Mouse (Mus musculus): ENCODE data around the gene Atcay.
"Not testable (repeated sequence)": the region's sequence is repeated elsewhere in the genome, so short reads cannot be mapped to it uniquely, and the experiment has no call there.

Atcay gene

DNA sequence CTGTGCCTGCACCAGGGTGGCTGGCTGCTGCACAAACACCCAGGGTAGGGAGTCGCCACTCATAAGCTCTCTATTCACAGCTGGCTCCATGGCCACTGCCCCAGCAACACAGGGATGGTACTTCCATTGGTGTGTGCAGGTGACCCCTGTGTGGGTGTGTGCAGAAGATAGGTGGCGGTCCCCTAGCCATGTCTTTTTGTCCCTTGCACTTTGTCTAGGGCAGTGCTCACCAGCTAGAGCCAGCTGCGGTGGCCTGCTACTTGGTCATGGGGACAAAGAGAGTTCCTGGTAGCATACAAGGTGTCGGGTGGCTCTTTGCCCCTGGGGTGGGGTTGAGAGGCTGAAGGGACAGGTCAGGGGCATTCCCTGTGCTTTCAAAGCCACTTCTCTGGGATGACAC is 13.5 kb upstream of the Atcay start:
- intact Hi-C loops (cut with DNase I): no loop called here

DNA sequence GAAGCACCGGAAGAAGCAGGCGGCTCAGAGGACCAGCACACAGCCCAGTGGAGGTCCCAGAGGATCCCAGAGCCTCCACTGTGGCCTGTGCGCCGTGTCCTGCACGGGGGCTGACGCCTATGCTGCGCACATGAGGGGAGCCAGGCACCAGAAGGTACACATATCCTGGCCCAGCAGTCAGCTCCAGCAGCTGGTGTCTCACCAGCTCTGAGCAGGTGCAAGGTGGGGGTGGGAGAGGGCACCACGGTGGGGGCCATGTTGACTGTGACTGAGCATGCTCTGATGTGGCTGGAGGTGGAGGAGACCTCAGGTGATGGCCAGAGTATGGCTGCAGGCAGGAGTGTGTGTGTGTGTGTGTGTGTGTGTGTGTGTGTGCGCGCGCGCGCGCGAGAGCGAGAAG is 11.4 kb upstream of the Atcay start:
- intact Hi-C loops (cut with DNase I): no loop called here

DNA sequence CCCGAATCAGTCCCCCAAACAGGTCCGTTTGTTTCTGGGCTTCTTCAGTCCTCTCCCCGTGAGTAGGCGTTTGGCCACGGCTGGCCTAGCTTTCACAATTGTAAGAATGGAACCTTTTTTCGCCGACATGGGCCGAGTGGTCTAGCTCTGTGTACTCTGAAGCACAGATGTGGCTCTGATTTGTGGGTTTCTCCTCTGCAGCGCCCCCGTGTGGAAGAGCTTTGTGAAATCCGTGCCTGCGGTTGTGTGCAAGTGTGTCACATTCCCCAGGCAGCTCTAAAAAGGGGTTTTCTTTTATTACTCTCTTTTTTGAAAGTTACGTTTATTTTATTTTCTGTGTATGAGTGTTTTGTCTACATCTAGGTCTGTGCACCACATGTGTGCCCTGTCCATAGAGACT is 10.2 kb upstream of the Atcay start:
- intact Hi-C loops (cut with DNase I): no loop called here

DNA sequence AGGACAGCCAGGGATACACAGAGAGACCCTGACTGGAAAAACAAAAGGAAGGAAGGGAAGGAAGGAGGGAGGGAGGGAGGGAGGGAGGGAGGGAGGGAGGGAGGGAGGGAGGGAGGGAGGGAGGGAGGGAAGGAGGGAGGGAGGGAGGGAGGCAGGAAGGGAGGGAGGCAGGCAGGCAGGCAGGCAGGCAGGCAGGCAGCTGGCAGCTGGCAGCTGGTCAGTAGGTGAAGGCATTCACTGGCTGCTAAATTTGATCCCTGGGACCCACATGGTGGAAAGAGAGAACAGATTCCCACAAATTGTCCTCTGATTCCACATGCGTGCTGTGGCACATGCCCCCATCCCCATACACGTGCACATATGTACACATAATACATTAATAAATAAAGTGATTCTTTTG is 8.0 kb upstream of the Atcay start:
- intact Hi-C loops (cut with DNase I): no loop called here

DNA sequence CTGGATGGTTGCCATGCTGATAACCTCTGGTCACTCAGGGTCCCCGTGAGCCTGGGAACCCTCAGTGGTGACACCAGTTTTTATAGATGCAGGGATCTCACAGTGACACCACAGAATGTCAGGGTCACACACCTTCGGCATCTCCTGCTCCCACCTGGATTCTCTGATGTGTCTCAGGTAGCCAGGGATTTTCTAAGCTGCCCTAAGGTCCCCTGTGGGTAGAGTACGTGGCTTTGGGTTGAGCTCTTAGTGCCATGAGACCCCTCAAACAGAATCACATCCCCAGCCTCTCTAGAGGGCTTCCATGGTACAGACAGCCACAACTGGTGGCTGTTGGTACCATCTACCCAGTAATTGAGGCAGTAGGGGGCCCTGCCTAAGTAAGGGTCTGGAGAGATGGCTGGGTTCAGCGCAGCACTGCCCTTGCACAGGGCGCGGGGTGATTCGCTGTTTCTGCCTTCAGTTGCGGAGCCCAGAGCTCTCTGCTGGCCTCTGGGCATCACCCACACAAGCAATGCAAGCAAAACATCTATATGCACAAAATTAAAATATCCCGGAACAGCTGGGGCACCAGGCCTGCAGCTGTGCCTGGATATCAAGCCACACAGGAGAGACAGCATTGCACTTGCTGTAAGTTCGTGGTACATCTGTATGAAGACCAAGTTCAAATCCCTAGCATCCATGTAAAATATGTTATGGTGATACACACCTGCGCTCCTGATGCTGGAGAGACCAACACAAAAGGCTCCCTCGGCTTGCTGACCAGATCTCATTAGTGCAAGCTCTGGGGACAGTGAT is 6.0 kb upstream of the Atcay start:
- intact Hi-C loops (cut with DNase I): no loop called here

DNA sequence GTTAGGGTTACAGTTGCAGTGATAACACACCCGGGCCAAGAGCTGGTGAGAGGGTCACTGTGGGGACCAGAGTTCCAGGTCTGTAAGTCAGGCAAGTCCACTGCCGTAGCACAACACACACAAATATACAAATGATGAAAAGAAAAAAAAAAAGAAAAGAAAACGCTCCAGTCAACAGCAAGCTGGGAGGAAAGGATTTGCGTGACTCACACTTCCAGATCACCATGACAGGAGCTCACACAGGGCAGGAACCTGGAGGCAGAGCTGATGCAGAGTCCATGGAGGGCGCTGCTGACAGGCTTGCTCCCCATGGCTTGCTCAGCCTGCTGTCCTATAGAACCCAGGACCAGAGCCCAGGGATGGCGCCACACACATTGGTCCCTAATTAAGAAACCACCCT is 3.6 kb upstream of the Atcay start:
- intact Hi-C loops (cut with DNase I): loop anchor here (5.0 kb wide), 1 partner anchor 37 kb away; no protein-coding TSS in a partner anchor

DNA sequence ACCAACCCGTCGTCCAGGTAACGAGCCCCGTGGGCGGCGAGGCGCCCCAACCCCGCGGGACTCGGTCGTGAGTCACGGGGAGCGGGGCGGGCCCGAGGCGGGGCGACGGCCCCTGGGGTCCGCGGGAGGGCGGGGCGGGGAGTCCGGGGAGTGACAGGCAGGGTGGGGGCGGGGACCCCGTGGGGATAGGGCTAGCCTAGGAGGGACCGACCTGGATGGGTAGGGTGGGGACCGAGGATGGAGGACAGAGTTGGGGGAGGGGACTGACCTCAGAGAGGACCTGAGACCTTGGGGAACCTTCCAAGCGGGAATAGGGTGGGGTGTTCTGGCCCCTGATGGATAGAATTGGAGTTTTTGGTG is 2.6 kb upstream of the Atcay start:
- intact Hi-C loops (cut with DNase I): loop anchor here (5.0 kb wide), 1 partner anchor 36 kb away; no protein-coding TSS in a partner anchor

DNA sequence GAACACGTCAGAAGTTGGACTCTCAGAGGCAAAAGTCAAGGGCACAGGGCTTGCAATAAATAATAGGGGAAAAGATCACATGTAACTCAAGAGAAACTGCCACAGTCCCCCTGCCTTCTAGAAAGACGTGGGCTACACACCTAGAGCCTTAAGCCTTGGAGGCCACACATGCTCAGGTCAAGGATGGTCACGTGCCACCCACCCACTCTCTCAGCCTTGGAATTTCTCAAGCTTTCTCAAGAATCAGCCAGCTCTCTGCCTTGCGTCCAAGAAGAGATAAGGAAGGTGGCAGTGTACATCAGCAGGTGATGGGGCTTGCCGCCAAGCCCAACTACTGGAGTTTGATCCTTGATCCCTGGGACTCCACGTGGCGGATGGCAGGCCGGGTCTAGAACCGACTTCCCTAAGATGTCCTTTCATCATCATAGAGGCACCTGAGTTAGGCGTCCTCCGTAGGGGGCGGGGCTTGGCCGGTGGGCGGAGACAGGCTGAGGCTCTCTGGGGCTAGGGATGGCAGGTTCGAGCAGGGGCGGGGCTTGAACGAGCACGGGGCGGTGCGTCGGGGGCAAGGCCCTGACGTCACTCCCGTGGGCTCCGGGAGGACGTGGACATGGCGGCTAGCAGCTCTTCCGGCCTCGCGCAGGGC is 2.1 kb upstream of the Atcay start, which contains the start of gene Zfr2:
Zfr2 (plus strand) TSS at position 576 of the 646 bp plus-strand sequence.
- intact Hi-C loops (cut with DNase I): loop anchor here (5.0 kb wide), 1 partner anchor 35 kb away; no protein-coding TSS in a partner anchor

DNA sequence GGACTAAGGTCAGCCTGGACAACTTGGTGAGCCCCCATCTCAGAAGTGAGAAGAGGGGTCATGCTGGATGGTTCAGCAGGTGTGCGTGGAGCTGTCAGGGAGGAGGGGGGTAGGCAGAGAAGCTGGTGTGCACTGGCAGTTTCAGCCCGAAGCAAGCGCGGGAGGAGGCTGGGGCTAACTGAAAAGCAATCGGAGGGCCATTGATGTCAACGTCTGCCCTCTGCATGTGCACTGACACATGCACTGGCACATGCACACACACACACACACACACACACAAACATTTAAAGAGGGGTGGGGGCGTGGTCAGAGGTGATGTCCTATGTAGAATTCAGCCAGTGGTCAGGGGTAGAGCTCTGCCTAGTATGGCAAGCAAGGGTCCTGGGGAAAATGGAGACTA is 803 bp upstream of the Atcay start:
- intact Hi-C loops (cut with DNase I): loop anchor here (5.0 kb wide), 1 partner anchor 34 kb away; no protein-coding TSS in a partner anchor

DNA sequence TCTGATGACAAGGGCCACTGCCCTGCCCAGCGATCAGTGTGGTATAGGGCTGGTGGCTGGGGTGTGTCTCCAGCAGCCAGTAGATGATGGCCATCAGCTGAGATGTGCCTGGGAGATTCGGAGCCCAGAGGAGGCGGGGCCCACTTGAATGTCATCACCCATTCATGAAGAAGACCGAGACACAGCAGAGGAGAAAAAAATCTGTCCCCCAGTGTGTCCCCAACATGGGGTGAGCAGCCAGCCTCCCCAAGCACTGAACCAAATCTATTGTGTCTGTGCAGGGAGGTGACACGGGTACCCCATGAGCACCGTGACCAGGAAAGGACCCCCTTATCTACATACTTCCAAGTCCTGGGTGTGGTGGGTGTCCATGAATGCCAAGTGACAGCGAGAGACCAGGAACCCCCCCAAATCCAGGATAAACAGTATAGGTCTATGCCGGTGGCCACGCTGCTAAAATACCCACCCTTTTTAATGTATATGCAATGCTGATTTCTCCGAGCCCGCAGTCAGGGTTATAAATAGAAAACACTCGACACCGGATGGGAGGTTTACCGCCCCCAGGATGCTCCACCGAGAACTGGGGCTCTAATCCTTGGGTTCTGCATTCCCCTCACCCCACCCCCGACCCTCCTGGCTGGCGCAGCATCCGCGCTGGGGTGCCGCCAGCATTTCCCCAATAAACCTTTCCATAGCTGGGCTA is 747 bp downstream of the Atcay start:
- intact Hi-C loops (cut with DNase I): loop anchor here (5.0 kb wide), 1 partner anchor 33 kb away; no protein-coding TSS in a partner anchor

DNA sequence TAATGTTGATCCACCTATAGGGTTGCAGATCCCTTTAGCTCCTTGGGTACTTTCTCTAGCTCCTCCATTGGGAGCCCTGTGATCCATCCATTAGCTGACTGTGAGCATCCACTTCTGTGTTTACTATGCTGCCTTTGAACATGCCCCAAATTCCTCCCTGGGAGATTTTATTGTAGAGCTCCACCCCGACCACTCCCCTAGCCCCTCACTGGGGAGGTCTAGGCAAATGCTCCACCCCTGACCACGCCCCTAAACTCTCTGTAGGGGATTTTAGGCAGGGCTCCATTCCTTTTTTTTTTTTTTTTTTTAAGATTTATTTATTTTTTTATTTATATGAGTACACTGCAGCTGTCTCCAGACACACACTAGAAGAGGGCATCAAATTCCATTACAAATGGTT is 6.9 kb downstream of the Atcay start:
- intact Hi-C loops (cut with DNase I): not testable (repeated sequence)

DNA sequence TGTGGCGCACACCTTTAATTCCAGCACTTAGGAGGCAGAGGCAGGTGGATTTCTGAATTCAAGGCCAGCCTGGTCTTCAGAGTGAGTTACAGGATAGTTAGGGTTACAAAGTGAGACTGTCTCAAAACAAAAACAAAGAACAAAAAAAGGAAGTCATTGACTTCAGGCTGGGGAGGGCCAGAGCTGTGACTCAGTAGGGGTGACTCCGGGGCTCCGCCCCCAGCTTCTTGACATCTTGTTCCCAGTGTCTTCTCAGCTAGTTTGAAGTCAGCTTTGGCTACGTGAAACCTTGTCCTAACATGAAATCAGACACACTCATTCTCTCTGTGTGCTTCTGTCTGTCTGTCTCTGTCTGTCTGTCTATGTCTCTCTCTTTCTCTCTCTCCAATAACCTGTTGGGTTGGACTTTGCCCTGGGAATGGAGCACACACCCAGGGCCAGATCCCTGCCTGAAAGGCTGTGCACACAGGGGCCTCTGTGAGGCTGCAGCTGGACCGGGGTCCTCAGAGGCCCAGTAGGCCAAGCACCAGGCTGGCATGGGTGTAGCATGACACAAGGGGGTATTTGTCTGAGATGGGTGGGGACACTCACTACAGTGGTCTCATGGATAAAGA is 9.1 kb downstream of the Atcay start:
- intact Hi-C loops (cut with DNase I): no loop called here

DNA sequence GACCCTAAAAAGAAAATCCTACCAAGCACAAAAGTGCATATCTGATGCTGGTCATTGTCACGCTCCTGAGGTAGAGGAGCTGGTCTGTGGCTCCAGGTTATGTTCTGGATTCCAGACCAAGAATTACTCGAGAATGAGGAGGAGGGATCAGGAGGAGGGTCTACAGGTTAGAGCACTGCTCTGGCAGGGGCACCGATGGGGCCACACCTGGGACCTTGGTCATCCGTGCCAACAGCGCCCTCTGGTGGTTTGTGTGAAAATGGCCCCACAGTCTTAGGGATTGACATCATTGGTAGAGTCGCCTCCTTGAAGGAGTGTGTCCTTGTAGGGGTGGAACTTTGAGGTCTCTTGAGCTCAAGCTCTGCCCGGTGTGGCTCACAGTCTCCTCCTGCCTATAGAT is 12.7 kb downstream of the Atcay start:
- intact Hi-C loops (cut with DNase I): loop anchor here (2.0 to 10.0 kb wide), 2 partner anchors 23 to 237 kb away; partner anchors contain the start of gene Nfic

DNA sequence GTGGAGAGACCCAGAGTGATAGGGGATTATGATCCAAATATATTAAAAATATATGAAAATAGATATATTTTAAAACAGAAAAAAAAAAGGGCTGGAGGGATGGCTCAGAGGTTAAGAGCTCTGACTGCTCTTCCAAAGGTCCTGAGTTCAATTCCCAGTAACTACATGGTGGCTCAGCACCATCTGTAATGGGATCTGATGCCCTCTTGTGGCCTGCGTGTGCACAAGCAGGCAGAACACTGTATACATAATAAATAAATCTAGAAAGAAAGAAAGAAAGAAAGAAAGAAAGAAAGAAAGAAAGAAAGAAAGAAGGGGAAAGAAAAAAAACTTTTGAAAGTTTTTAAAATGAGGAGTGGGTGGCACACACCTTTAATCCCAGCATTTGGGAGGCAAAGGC is 13.4 kb downstream of the Atcay start:
- intact Hi-C loops (cut with DNase I): loop anchor here (10.0 kb wide), 1 partner anchor 238 kb away; the partner anchor contains the start of gene Nfic

DNA sequence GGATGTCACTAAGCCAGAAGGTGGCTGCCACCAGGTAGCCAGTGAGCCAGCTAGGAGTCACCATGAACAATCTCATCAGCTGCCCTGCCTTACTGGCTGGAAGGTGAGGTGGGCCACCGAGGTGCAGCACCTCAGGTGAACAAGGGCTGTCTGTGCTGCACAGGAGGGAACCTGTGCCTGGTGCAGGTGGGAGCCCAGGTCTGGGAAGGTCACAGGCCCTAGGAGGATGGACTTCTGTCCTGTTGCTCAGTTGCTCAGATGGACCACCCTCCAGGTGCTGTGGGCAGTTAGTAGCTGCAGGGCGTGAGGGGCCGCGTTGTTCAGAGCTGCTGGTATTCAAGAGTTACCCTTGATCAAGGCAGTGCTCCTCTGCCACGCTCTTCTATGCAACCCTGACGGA is 13.8 kb downstream of the Atcay start:
- intact Hi-C loops (cut with DNase I): loop anchor here (10.0 kb wide), 1 partner anchor 238 kb away; the partner anchor contains the start of gene Nfic

DNA sequence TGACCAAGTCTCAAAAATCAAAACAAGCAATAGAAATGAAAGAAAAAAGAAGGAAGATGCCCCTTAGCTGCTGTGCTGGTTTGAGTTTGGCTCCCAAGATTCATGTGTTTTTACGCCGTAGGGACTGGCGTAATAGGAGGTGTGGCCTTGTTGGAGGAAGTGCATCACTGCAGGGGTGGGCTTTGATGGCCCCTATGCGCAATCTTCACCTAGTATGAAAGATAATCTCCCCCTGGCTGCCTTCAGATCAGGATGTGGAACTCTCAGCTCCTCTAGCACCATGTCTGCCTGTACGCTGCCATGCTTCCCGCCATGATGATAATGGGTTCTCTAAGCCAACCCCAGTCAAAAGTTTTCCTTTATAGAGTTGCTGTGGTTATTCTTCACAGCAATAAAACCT is 14.4 kb downstream of the Atcay start:
- intact Hi-C loops (cut with DNase I): loop anchor here (10.0 kb wide), 1 partner anchor 239 kb away; the partner anchor contains the start of gene Nfic

DNA sequence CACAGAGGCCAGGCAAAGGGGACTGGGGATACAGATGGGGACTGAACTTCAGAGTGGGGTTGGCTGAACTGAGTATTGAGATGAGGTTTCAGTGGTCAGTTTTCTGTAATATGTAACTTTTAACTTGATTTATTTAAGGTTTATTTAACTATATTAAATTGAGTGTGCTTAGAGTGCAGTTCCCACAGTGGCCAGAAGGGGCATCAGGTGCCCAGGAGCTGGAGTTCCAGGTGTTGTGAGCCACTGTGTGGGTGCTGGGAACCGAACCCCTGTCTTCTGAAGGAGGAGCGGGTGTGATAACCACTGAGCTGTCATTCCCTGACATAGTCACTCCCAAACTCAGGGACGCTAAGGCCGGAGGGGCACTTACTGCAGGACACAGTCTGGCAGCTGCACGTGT is 20.5 kb downstream of the Atcay start:
- intact Hi-C loops (cut with DNase I): loop anchor here (10.0 kb wide), 1 partner anchor 245 kb away; the partner anchor contains the start of gene Nfic

DNA sequence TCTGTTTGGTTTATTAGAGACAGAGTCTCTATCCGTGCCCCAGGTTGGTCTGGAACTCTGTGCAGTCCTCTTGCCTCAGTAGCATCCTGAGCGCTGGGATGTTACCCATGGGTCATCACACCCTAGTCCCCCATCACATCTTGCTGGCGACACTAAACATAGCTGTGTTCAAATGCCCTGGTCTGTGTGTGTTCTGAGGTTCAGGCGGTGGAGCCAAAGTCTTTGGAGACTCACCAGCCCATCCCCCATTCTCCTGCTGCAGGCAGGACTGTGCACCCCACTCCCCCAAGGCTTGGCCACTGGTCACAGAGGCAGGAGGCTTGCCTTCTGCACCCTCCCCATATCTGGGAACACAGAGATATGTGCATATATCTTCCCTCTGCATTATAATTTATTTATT is 26.5 kb downstream of the Atcay start:
- intact Hi-C loops (cut with DNase I): no loop called here

DNA sequence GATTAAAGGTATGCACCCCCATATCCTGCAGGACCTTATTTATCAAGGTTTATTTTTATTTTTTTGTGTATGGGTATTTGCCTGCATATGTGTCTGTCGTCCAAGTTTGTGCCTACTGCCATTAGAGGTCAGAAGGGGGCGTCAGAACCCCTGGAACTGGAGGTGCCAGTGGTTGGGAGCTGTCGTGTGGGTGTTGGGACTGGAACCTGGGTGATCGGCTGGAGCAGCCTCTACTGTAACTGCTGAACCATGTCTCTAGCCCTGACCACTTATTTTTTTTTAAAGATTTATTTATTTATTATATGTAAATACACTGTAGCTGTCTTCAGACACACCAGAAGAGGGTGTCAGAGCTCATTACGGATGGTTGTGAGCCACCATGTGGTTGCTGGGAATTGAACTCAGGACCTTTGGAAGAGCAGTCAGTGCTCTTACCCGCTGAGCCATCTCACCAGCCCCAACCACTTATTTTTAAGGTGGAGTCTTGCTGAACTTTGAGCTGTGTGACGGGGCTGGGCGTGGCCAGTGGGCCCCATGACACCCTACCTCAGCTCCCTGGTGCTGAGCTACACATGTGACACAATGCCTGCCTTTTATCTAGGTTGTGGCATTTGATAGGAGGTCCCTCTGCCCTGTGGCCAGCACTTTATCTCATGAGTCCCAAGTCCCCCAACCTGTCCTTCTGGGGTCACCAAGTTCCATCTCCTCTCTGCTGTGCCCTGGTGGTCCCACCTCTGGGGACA is 27.5 kb downstream of the Atcay start:
- intact Hi-C loops (cut with DNase I): no loop called here
